Mouse (Mus musculus) spleen, postnatal 14 days (tissue): ENCODE data around the gene 1700034J05Rik.

Experiments used
- DNase-seq, 2 experiments: peaks; one replicate each; pipeline ENCODE4 v3.0.0; 2021 to 2022; ENCODE audit warnings: low spot score in 2 of 2

The 1700034J05Rik gene

DNA sequence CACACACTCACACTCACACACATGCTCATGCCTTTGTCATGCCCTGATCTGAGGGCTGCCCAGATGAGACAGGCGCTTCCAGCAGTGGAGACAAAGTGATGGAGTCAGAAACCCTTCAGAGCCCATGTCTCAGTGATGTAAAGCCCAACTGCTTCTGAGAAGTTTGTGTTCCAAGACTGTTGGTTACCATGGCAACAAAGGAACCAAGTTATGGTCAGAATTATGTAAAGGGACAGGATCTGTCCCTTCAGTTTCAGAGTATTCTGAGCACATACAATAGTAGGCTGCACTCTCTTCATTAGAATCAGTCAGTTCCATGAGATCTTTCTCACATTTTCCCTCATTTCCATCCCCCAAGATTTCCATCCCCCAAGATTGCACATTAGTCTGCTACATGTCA is at the start of gene 1700034J05Rik:
Gene 1700034J05Rik, minus strand, starts transcription at position 165 of the 400 bp plus-strand sequence.
- DNase-seq, result no peak

- DNase-seq, result no peak
These were observed 45.5 kb upstream of the 1700034J05Rik start for GRCm38 (mm10) chr6:146999755-147000154.

- no peak for DNase-seq
These were observed 45.1 kb upstream of the 1700034J05Rik start for GRCm38 (mm10) chr6:146999302-146999701.

DNA sequence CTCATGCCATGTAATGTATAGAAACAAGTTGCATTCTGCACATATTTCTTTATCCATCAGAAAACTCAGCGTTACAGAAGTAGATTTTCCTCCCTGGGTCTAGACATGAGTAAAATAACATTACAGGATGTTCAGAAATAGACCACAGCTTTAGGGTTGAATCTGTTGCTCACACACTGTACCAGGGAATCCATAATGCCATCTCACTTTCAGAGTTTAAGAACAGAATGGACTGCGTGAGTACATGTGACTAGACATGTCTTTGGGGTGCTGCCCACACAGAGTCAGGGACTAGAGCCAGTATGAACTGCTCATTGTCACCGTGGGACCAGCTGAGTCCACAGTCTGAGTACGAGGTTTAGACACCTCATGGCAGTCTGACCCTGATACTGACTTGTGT is 44.5 kb upstream of the 1700034J05Rik start:
- DNase-seq, result no peak

- DNase-seq, result no peak
These were observed 42.8 kb upstream of the 1700034J05Rik start for GRCm38 (mm10) chr6:146997006-146997405.

- DNase-seq, result no peak
These were observed 41.7 kb upstream of the 1700034J05Rik start for GRCm38 (mm10) chr6:146995878-146996277.

- no peak for DNase-seq
These were observed 41.2 kb upstream of the 1700034J05Rik start for GRCm38 (mm10) chr6:146995391-146995790.

- DNase-seq, result peak in 1 of 2 experiments; percentile 38
These were observed 40.0 kb upstream of the 1700034J05Rik start for GRCm38 (mm10) chr6:146994236-146994635.

DNA sequence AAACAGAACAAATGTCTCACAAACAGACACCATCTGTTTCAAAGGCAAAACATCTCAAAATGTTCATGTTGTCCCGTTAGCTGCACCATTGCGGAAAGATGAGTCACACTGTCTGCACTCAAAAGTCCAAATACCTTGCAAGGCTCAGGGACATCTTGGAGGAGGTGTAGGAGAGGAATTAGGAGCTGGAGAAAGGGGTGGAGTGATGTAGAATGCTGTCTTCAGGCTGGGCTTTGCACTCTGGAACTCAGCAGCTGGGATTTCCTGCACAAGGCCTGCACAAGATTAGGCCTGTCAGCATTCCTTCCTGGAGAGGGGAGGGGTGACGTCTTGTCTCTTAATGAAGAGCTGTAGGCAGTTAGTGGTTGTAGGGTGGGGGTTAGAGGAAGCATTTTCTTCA is 30.3 kb upstream of the 1700034J05Rik start:
- DNase-seq, result no peak

DNA sequence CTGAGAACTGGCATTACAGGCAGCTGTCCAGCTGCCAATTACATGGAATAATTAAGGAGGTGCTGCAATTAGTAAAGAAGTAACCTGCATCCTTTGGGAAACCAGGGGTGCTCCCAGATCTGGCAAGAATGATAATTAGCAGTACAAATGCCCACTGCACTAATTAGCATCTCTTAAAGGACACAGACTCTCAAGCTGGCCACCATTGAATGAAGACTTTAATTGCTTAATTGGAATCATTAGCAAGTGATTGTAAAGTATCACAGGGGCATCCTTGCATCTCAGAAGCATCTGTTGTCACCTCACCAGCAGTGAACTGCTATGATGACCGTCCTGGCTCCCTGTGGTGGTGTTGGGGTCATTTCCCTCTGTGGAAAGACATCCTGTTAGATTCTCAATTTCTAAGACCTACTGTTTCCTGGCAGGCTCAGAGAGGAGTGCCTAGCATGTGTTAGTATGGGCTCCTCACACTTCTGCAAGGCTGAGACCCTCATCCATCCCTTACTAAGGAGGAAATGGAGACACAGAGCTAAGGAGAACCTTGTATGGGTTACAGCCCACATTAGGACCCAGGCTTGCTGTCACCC is 27.1 kb upstream of the 1700034J05Rik start:
- no peak for DNase-seq

GRCm38 (mm10) chr6:146979953-146980352 is 25.7 kb upstream of the 1700034J05Rik start:
- no peak for DNase-seq

DNA sequence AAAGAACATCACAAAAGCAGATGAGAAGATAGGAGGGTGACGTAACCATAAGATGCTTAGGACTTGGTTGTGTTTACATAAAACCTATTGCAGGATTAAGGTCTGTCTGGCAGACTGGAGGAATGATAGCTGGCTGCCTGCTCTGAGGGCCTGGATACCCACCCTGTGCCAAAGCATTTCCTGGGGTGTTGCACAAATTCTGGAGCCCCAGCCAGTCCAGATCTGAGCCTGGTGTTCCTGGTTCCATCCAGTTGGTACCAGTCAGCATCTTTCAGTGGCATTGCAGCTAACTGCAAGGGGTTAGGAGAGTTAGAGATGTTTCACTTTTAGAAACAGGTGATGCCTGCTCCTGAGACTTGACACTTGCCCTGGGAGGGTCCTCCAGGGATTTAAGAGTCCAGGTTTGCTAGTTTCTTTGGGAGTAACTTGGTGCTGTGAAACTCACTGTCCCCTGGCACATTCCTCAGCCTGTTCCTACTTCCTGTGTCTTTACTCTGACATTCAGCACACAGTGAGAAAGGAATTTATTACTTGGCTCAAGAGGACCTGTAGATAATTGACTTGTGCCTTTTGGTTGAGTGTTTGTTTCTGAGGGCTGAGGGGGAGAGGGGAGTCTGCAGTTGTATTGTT is 25.0 kb upstream of the 1700034J05Rik start:
- no peak for DNase-seq

DNA sequence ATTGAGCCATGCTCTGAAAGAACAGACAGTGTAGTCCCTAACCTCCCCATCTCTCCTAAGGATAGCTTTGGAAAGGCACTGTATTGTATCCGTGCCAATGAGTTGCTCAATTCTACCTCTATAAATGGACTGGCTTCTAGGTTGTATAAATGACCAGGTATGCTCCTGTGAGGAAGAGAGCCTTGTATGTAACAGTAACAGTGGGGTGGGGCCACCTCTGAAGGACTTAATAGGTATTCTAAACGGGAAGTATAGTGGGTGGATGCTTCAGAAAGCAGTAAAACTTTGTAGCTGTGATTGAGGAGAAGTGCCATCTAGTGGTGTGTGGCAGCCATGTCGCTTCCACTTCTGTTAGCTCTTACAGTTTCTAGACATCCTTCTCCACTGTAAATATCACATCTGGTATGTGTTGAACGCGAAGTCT is 24.5 kb upstream of the 1700034J05Rik start:
- DNase-seq, result no peak

DNA sequence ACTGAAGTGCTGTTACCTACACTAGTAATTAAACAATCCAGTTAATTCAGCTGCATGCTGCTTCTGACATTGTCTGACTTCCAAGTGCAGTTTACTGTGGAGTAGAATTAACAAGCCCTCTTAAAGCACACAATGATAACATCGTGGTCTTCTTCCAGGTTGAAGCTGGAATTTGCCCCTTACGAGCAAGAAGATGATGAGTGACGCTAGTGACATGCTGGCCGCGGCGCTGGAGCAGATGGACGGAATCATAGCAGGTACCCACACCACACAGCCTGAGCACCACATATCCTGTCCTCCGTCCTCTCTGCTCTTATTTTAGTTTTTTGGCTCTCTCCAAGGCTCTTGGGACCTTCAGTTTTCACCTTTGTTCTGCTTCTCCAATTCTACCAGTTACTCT is 22.2 kb upstream of the 1700034J05Rik start:
- DNase-seq, result no peak

DNA sequence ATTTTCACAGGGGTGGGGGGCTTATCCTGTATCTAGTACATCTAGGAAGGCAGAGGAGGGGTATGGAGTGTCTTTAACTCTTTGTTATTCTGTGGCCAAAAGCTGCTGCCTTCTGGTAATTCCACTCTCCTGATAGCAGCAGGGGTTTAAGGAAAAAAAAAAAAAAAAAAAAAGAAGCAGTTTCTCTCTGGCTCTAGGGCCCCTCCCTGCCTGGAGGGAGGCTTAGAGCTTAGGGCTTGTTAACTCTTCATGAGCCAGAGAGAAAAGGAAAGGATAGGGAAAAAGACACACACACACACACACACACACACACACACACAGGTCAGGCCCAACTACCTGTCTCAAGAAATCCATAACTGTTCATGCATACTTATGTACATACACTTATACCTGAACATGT is 19.6 kb upstream of the 1700034J05Rik start:
- DNase-seq, result no peak

GRCm38 (mm10) chr6:146973406-146973805 is 19.2 kb upstream of the 1700034J05Rik start:
- DNase-seq, result no peak

DNA sequence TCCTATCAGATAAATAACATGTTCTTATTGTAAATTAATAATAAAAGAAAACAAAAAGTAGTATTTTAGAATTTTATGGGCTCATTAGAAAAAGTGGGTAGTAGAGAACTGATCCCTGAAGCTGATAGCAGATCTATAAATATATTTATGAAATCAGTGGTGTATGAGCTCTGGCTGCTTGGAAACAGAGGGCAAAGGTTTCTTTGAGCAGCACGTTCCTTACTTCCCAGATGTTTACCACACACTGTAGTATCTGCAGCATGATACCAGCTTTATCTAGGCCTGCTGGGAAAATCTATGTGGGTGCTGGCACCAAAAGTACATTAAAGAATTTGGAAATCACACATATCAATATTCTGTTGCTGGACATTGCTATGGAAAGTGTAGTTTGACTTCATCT is 18.5 kb upstream of the 1700034J05Rik start:
- no peak for DNase-seq

GRCm38 (mm10) chr6:146972009-146972408 is 17.8 kb upstream of the 1700034J05Rik start:
- no peak for DNase-seq

- no peak for DNase-seq
These were observed 17.1 kb upstream of the 1700034J05Rik start for GRCm38 (mm10) chr6:146971366-146971765.

GRCm38 (mm10) chr6:146970811-146971210 is 16.6 kb upstream of the 1700034J05Rik start:
- DNase-seq, result no peak

DNA sequence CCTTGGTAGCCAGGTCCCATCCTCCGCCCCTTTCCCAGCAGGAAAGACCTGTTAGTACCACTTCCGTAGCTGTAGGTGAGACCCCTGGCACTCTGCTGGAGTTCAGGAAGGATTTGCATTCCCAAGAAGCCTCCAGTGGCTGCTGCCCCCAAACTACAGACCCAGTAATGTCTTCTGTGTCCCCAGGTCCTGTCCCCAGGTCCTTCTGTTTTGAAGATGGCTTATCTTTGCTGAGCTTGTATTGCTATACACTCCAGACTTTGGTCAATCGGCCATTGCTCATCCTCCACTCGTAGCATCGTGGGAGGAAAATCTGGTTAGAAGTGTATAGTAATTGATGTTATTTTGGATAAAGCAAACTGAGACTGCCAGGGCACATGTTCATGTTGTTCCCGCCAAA is 13.6 kb upstream of the 1700034J05Rik start:
- DNase-seq, result no peak

GRCm38 (mm10) chr6:146966446-146967019 is 12.3 kb upstream of the 1700034J05Rik start:
- DNase-seq, result no peak

DNA sequence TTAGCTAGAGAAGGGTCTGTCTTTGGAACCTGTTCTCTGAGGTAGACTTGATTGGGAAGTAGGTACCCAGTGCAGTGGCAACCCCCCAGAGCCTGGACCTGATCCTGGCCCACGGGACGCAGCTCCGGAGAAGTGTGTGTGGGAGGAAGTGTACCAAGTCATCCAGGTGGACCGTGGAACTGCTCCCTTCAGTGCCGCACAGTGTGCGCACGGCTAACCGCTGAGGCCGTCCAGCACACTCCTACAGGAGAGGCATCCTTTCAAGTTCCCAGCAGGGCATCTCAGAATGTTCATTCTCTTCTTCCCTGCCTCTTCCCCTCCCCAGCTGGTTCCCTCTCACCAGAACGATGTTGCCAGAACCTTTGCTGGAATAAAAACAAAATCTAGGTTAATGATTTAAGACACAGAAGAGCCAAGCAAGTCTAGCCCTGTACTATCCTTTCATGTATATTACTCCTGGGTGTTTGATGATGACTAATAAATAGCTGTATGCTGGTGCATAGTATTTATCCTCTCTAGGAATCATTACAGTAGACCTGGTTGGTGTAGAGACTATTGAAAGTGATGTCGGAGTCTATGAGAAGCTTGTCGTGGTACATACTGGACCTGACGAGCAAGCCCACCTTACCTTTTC is 11.0 kb upstream of the 1700034J05Rik start:
- DNase-seq, result no peak
